Mouse (Mus musculus): Measurements from ENCODE around the gene Pomt1. TPM values are rescaled to one million over a fixed set of nuclear protein-coding genes. Genes with fewer than 3 reads are reported as not detected.

Gene Pomt1
- polyA plus RNA-seq, 1 experiment from 2014 or later: 15.4 TPM

Other genes with a start within 250 kb of the Pomt1 start
- 10.6 and 13.0 TPM in 2 replicates for gene Fam78a, start 151.7 kb upstream of the Pomt1 start, polyA plus RNA-seq (2015; fragmentation: Nextera tagmentation; extraction: Ambion mirVana)
- 2.0 and 2.2 TPM in 2 replicates for gene Plpp7, start 141.1 kb upstream of the Pomt1 start, polyA plus RNA-seq (2015; fragmentation: Nextera tagmentation; extraction: Ambion mirVana)
- 6.8 and 7.7 TPM in 2 replicates for gene Prrc2b, start 85.5 kb upstream of the Pomt1 start, polyA plus RNA-seq (2015; fragmentation: Nextera tagmentation; extraction: Ambion mirVana)
- 28.0 and 30.1 TPM in 2 replicates for gene Uck1, start 23.6 kb downstream of the Pomt1 start, polyA plus RNA-seq (2015; fragmentation: Nextera tagmentation; extraction: Ambion mirVana)
- gene Golga2, start 50.8 kb downstream of the Pomt1 start, polyA plus RNA-seq (2015; fragmentation: Nextera tagmentation; extraction: Ambion mirVana): 7.4 and 8.7 TPM in 2 replicates
- gene Swi5, start 51.5 kb downstream of the Pomt1 start, polyA plus RNA-seq (2015; fragmentation: Nextera tagmentation; extraction: Ambion mirVana): 218 and 237 TPM in 2 replicates
- 14.8 and 21.1 TPM in 2 replicates for gene Ciz1, start 115.7 kb downstream of the Pomt1 start, polyA plus RNA-seq (2015; fragmentation: Nextera tagmentation; extraction: Ambion mirVana)
- gene Dnm1, start 116.7 kb downstream of the Pomt1 start, polyA plus RNA-seq (2015; fragmentation: Nextera tagmentation; extraction: Ambion mirVana): 0.65 and 0.81 TPM in 2 replicates
- gene 1110008P14Rik, start 145.3 kb downstream of the Pomt1 start, polyA plus RNA-seq (2015; fragmentation: Nextera tagmentation; extraction: Ambion mirVana): 35.3 and 39.2 TPM in 2 replicates
- gene Lcn2, start 151.7 kb downstream of the Pomt1 start, polyA plus RNA-seq (2015; fragmentation: Nextera tagmentation; extraction: Ambion mirVana): 18.0 and 22.8 TPM in 2 replicates
- gene Ptges2, start 159.3 kb downstream of the Pomt1 start, polyA plus RNA-seq (2015; fragmentation: Nextera tagmentation; extraction: Ambion mirVana): 14.1 and 15.5 TPM in 2 replicates
- 2.2 and 2.4 TPM in 2 replicates for gene Naif1, start 213.9 kb downstream of the Pomt1 start, polyA plus RNA-seq (2015; fragmentation: Nextera tagmentation; extraction: Ambion mirVana)
- gene Slc25a25, start 214.9 kb downstream of the Pomt1 start, polyA plus RNA-seq (2015; fragmentation: Nextera tagmentation; extraction: Ambion mirVana): 8.7 and 9.2 TPM in 2 replicates